Mouse (Mus musculus) thymus, postnatal 10 days (tissue): ENCODE results near the gene Myb.

Experiments
- DNase-seq, 2 experiments: peaks; one replicate each; pipeline ENCODE4 v3.0.0; 2021; ENCODE audit warnings: low spot score in 2 of 2

Gene Myb

DNA sequence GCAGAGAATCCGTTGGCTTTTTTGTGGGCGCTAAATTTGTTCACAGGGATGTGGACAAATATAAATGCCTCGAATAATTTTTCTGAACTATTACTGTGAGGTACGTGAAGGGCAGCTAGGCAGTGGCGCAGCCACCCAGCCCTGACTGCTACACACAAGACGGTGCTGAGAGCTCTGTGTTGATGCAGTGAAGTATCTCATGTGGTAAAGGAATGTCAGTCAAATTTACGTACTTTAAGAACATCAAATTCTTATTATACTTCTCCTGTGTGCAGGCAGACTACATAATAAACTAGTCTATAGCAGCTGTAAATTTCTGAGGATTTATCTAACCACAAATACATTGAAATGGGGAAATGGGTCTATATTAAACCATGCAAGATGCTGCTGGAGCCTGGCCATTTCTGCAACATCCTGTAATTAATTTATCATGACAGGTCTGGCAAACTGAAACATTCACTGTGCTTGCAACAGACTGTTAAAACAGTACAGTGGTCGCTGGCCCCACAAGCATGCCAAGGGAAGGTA lies 77.3 kb downstream of the Myb start:
- no peak for DNase-seq

DNA sequence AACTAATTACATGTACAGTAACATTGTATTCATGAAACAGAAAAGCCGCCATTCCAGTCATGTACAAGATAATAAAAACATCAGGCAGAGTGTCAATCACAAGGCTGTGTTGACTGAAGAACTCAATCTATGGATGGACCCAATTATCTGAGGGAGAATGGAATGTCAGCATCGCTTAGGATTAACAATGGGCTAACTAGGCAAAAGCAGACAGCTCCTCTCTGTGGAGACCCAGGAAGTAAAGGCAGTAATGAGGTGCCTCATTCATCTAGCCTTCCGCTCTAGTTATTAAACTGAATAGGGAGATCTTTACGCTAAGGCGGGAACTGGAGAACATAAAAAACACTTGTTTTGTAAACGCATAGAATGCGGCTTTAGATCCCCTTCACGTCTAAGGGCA lies 78.3 kb downstream of the Myb start:
- no peak for DNase-seq

DNA sequence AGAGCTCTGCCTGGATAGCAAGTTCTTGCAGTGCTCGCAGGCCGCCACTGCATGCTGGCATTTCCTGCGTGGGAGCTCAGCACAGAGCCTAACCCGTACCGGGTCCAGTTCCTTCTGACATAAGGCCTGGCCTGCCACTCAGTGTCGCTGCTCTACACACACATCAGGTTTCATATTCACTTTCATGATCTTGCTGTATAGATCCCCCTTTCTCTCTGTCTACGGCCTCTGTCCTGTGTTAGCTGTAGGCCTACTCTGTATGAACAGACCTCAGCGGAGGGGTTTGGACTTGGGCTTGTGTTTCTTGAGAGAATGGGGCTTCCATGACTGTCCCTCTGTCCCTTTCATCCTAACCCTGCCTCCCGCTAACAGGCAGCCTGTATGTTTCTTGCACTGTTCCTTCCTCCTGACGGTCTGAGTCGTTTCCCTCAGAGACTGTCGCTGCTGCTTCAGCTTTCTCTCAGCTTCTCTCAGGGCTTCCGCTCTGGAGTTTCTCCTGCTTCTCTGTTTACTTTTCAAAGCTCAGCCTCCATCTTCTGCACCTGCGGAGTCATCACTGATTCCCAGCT lies 83.5 kb downstream of the Myb start:
- DNase-seq: peak; percentile 70 to 77

DNA sequence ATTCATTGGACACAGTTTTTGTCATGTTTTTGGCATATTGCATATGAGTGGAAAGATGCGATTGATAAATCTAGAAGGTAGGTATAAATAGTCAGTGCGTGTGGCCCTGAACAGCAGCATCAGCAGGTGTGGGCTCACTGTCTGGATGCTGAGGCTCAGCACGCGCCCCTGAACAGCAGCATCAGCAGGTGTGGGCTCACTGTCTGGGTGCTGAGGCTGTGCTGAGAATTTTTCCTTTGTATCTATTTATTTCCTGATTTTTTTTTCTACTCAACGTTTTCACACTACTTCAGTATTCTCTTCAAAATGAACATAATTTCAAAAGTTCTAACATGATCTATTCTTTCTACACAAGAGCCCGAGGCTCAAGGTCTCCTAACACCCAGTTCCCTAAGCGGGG lies 84.1 kb downstream of the Myb start:
- peak in 1 of 2 experiments; percentile 62 for DNase-seq

DNA sequence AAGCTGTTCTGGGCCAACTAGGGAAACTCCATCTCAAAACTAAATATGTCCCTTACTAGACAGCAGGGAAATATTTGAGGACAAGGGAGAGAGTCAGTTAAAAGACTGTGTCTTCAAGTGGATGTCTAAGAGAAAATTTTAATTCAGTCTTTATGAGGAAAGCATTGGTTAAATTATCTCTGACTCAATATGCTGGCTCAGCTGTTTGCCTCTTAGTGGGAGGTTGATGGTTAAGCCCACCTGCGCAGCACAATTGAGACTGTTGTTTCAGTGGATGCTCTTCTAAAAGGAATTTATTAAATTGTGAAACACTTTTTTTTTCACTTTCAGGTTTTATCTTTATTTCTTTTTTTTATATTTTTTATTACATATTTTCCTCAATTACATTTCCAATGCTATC lies 84.6 kb downstream of the Myb start:
- no peak for DNase-seq
